Mouse (Mus musculus): ENCODE data around the gene Pitpnm2.
"Not testable (repeated sequence)": the region's sequence is repeated elsewhere in the genome, so short reads cannot be mapped to it uniquely, and the experiment has no call there.

The Pitpnm2 gene

DNA sequence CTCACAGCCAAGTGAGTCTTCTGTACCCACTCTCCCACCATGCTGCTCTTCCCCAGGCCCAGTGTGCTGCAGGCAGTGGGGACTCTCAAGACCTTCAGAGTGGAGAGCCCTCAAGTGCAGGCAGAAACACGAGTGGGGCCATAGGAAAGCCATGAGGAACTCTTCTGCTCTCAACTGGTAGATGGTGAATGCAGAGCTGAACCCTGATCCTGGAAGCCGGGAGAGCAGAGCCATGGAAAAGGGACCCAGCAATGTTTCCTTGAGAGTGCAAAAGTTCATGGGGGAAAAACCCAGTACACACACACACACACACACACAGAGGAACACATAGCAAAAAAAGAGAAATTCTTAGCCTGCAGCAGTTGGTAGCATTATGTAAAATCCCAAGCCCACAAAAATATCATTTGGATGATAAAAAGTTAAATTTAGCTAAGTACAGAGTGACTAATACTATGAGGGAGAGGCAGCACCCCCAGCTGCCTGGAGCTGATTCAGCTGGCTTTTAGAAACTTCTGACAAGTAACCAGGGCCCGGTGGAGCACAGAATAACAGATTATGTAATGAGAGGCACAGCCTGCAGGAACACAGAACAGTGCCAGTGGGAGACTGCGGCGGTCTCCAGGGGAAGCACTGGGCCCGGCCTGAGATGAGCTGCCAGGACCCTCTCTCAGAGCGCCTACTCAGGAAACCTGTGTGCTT lies 28.4 kb downstream of the Pitpnm2 start:
- DNase-seq (ENCODE audit: low read depth, low spot score) = no peak

GRCm38 (mm10) chr5:124220551-124220950 lies 29.0 kb downstream of the Pitpnm2 start:
- DNase-seq (ENCODE audit: low read depth, low spot score) = no peak

DNA sequence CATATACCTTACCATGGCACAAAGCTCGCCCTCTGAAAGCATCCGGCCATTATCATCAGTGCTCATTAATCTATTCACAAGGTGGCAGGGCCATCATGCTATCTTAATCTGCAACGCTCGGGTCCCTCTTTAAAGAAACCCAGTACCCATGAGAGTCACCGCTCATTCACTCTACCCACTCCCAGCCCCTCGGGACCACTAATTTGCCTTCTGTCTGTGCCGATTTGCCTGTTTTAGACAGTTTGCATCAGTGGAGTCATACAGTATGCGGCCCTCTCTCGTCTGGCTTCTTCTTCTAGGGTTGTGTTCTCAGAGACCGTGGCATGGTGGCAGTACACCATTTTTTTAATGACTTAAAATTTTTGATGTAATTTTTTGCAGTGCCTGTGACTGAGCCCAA lies 30.1 kb downstream of the Pitpnm2 start:
- peak; percentile 30 for DNase-seq (ENCODE audit: low read depth, low spot score)

GRCm38 (mm10) chr5:124218986-124219385 lies 30.6 kb downstream of the Pitpnm2 start:
- peak; percentile 39 for DNase-seq (ENCODE audit: low read depth, low spot score)

DNA sequence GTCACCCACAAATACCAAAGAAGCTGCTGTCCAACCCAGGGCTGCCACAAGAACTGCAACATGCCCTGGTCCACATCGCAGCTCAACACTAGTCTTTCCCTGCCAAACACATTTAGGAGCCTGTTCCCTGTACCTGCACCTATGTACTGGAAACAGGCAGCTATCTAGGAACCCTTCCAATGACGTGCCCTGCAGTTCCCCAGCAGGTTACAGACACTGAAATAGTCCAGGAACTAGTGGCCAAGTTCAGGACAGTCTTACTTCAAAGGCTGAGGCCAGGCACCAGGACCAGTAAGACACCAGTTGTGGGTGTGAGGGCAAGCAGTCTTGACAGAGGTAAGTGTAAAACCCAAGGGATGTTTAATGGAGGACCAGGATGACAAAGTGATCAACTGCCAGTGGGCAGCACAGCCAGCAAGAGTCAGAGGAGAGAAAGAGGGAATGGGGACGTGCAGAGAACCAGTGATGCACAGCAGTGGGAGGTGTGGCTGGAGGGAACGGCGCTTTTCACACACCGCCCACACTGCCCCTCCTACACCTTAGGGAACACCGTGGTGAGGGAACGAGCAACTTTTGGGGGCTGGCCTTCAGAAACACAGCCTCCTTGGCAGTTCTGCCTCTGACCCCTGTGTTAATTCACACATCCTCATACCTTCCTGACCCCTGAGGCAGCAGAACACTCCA lies 31.9 kb downstream of the Pitpnm2 start:
- DNase-seq (ENCODE audit: low read depth, low spot score) = no peak

DNA sequence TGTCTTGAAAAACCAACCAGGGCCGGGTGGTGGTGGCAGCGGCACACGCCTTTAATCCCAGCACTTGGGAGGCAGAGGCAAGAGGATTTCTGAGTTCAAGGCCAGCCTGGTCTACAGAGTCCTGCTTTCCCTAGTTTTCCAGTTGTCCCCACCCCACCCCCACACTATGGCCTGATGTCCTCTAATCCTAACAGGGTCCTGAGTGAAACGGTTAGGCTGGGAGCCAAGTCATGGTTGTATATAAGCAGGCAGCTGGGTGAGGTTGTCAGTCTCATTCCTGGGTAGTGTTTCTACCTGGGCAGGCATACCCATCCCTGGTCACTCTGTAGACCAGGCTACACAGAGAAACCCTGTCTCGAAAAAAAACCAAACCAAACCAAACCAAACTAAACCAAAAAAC lies 32.5 kb downstream of the Pitpnm2 start:
- not testable (repeated sequence) for DNase-seq (ENCODE audit: low read depth, low spot score)

- DNase-seq (ENCODE audit: low read depth, low spot score) = no peak
These were observed 33.2 kb downstream of the Pitpnm2 start for GRCm38 (mm10) chr5:124216403-124216802.

DNA sequence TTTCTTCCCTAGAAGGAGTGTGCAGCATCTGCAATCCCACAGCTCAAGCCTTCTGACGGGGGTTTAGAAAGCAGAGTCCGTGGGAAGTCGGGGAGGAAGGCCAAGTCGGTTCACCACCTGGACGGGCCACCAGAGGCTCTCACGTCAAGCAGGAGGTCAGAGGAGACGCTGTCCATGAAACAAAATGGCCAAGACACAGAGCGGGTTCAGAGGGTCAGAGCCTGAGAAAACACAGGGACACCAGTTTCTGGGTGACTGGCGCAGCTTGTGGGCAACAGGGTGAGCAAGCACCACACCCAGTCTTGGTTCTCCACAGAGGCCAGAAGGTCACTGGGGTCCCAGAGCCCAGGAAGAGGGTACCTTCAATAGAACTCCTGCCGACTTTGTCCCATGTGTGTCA lies 33.9 kb downstream of the Pitpnm2 start:
- no peak for DNase-seq (ENCODE audit: low read depth, low spot score)

GRCm38 (mm10) chr5:124214516-124215145 lies 34.9 kb downstream of the Pitpnm2 start:
- DNase-seq (ENCODE audit: low read depth, low spot score) = peak; percentile 78

- no peak for DNase-seq (ENCODE audit: low read depth, low spot score)
These were observed 35.7 kb downstream of the Pitpnm2 start for GRCm38 (mm10) chr5:124213588-124214469.

DNA sequence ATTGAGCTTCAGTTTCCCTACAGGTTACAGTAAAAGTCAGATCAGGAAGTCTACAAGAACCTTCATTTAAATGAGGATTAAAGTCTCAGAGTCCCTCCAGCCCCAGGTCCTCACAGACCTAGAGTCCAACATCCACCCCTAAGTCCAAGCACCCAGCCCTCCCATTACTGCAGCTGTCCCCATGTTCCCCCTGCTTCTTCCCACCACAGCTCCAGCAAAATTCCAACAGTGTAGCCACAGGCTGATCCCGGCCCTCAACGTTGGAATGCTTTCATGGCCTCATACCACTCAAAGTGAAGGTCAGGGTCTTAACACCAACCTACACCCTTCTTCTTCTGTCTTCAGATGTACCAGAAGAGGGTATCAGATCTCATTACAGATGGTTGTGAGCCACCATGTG lies 37.9 kb downstream of the Pitpnm2 start:
- DNase-seq (ENCODE audit: low read depth, low spot score) = no peak

DNA sequence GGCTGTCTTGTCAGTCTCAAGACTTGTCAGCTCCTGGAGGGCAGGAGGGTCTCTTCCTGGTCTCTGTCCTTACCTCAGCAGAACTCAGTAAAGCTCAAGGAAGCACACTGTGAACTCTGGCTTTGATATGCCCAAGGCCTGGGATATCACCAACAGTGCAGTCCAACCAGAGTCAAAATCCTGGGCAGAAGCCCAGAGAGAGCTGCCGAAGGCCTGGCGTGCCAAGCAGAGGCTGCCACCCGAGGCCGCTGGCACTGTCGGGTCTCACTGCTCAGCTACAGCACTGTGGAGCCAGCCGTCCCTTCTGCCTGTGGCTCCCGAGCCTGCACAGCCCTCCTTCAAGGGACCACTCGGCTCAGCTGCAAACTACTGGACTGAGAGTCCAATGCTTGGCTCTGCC lies 38.3 kb downstream of the Pitpnm2 start:
- DNase-seq (ENCODE audit: low read depth, low spot score) = no peak

GRCm38 (mm10) chr5:124210281-124211016 lies 39.1 kb downstream of the Pitpnm2 start:
- no peak for DNase-seq (ENCODE audit: low read depth, low spot score)

DNA sequence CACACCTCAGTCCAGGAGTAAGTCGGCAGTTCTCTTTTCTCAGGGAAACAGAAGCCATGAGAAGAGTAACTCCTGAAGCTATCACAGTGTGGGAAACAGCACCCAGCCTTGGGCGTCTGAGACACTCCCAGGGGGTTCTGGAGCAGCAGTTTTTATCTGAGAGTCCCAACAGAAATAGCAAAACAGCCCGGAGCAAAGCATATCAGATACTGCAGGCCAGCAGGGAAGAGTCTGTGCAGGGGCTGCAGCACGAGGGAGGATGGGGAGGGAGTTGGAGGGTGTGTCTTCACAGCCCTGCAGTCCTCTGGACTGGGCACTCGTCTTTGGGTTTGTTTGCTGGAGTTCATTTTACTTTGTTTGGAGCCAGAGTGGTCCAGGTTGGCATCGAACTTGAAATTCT lies 39.7 kb downstream of the Pitpnm2 start:
- no peak for DNase-seq (ENCODE audit: low read depth, low spot score)

- DNase-seq (ENCODE audit: low read depth, low spot score) = no peak
These were observed 41.5 kb downstream of the Pitpnm2 start for GRCm38 (mm10) chr5:124208030-124208429.

- DNase-seq (ENCODE audit: low read depth, low spot score) = no peak
These were observed 43.0 kb downstream of the Pitpnm2 start for GRCm38 (mm10) chr5:124206481-124207038.

- no peak for DNase-seq (ENCODE audit: low read depth, low spot score)
These were observed 43.7 kb downstream of the Pitpnm2 start for GRCm38 (mm10) chr5:124205809-124206380.

DNA sequence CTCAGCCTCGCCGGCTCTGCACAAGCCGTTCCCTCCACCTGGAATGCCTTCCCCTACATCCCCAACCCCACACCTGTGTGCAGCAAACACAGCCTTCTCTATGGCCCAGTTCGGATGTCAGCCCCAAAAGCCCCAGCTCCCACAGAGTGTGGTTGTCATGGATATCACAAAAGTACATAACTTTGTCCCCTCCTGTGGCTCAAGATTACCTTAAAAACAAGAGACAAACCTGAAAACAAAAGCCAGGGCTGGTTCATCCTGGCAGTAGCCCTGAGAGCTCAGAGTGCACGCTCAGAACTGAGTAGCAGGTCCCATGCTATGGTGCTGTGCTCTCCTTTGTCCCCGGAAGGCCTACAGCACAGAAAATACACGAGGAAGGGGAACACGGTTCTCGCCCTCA lies 44.3 kb downstream of the Pitpnm2 start:
- DNase-seq (ENCODE audit: low read depth, low spot score) = no peak

GRCm38 (mm10) chr5:124204127-124204794 lies 45.3 kb downstream of the Pitpnm2 start:
- no peak for DNase-seq (ENCODE audit: low read depth, low spot score)

- no peak for DNase-seq (ENCODE audit: low read depth, low spot score)
These were observed 46.3 kb downstream of the Pitpnm2 start for GRCm38 (mm10) chr5:124203251-124203650.

All from A20 (cell line).